Mouse (Mus musculus): ENCODE measurements at regions not wholly inside any gene's neighbourhood (a gene's known extent, or its start where the extent isn't known, plus 50 kb on each side); places are given as distances from the start of the nearest gene placed in this dataset.

DNA sequence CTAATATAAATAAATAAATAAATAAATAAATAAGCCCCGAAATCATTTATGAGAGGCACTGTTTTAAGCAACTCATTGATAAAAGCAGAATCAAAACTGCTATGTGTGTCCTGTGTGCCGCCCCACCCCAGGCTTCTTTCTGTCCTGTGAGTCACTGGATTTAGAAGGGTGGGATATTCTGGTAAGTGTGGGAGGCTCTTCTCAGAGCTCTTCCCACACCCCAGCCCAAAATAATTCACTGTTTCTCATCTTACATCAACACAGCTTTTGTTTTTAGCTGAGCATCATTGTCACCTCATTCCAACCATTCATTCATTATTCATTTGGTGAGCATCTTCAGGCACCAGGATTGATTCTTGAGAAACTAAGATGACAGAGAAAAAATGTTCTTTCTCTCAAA, 118.4 kb downstream of the Barx2 start:
- in situ Hi-C loops (cut with MboI; ENCODE audit: low pct_unique_long_range_greater_than_20kb in 1 of 2, low sequenced_read_pairs in 2 of 2, unreplicated experiment in 1 of 2): no loop called here

GRCm38 (mm10) chr9:31775956-31776355, 137.3 kb downstream of the Barx2 start:
- in situ Hi-C loops (cut with MboI; ENCODE audit: low pct_unique_long_range_greater_than_20kb in 1 of 2, low sequenced_read_pairs in 2 of 2, unreplicated experiment in 1 of 2): no loop called here

GRCm38 (mm10) chr9:31765401-31765800, 147.9 kb downstream of the Barx2 start:
- in situ Hi-C loops (cut with MboI; ENCODE audit: low pct_unique_long_range_greater_than_20kb in 1 of 2, low sequenced_read_pairs in 2 of 2, unreplicated experiment in 1 of 2): no loop called here

GRCm38 (mm10) chr9:31757894-31758561, 155.2 kb downstream of the Barx2 start:
- in situ Hi-C loops (cut with MboI; ENCODE audit: low pct_unique_long_range_greater_than_20kb in 1 of 2, low sequenced_read_pairs in 2 of 2, unreplicated experiment in 1 of 2): no loop called here

GRCm38 (mm10) chr9:31730443-31730842, 182.8 kb downstream of the Barx2 start:
- in situ Hi-C loops (cut with MboI; ENCODE audit: low pct_unique_long_range_greater_than_20kb in 1 of 2, low sequenced_read_pairs in 2 of 2, unreplicated experiment in 1 of 2): no loop called here

DNA sequence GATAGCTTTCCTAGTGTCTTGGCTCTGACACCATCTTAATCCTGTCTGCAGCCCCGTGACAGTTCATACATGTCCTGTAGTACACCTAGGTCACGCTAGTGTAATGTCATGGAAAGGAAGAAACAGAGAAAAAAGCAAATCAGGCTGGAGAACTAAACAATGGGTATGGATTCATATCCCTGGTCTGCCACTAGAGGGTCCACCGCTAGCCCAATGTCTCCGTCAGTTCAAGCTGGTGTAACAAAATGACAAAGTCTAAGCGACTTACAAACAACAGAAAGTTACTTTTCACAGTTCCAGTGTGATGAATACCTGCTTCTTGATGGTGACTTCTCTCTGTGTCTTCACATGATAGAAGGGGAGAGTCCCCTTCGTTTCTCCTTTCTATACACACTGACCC, 194.0 kb downstream of the Barx2 start:
- in situ Hi-C loops (cut with MboI; ENCODE audit: low pct_unique_long_range_greater_than_20kb in 1 of 2, low sequenced_read_pairs in 2 of 2, unreplicated experiment in 1 of 2): no loop called here

DNA sequence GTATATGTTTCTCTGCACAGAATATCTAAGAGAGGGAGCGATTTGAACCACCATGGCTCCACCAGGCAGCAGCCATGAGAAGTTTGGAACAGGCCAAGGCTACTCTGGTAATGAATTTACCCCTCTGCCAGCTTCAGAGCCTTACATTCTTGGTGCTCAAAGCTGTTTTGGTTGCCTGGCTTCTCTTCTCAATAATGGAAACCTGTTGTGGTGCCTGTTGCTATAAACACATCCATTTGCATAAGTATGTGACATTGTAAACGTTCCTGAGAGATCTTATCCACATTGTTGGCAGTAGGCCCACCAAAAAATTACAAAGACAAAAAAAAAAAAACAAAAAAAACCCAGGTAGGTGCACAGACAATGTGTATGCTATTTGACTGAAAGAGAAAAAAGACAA, 203.2 kb downstream of the Barx2 start:
- in situ Hi-C loops (cut with MboI; ENCODE audit: low pct_unique_long_range_greater_than_20kb in 1 of 2, low sequenced_read_pairs in 2 of 2, unreplicated experiment in 1 of 2): no loop called here

DNA sequence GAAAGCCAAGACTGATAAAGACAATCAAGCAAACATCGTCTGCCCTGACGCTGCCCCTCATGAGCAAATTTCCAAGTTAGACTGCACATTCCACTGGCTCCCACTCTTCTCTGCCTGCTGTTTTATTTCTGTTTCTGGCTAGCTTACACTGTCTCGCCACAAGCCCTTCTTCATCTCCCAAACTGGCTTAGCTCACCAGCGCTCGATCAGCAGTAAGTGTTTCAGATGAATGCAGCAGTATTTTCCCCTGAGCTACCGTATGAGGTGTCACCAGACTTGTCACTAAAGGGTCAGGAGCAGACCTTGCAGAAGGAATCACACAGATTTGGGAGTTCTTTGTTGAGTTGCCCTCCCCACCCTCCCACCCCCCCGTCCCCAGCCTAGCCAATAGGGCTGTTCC, 206.6 kb downstream of the Barx2 start:
- in situ Hi-C loops (cut with MboI; ENCODE audit: low pct_unique_long_range_greater_than_20kb in 1 of 2, low sequenced_read_pairs in 2 of 2, unreplicated experiment in 1 of 2): no loop called here

DNA sequence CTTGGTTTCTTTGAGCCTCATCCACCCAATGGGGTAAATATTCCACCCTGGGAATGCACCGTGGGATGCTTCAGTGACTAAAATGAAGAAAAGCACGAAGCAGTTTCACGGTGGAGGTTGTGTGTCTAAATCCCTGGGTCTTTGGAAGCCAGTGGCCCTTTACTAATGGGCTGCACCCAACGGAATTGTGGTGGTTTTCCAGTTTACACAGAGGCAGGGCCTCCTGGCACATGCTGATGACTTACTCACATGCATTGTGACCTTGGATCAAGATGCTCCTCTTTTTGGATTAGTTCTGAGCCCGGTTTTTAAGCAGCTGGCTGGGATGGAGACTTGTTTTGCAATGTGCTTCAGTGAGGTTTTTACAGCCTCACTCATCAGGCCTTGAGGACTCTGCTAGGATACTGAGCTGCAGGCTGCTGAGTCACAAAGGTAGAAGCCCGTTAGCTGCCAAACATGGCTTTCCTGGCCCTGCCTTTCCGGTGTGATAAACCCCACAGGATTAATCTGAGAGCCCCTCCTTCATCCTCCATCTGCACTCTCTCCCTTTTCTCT, 222.3 kb downstream of the Barx2 start:
- in situ Hi-C loops (cut with MboI; ENCODE audit: low pct_unique_long_range_greater_than_20kb in 1 of 2, low sequenced_read_pairs in 2 of 2, unreplicated experiment in 1 of 2): no loop called here

- in situ Hi-C loops (cut with MboI; ENCODE audit: low pct_unique_long_range_greater_than_20kb in 1 of 2, low sequenced_read_pairs in 2 of 2, unreplicated experiment in 1 of 2): no loop called here
Observed at GRCm38 (mm10) chr9:31688398-31688705, 224.1 kb upstream of the Tmem45b start.

DNA sequence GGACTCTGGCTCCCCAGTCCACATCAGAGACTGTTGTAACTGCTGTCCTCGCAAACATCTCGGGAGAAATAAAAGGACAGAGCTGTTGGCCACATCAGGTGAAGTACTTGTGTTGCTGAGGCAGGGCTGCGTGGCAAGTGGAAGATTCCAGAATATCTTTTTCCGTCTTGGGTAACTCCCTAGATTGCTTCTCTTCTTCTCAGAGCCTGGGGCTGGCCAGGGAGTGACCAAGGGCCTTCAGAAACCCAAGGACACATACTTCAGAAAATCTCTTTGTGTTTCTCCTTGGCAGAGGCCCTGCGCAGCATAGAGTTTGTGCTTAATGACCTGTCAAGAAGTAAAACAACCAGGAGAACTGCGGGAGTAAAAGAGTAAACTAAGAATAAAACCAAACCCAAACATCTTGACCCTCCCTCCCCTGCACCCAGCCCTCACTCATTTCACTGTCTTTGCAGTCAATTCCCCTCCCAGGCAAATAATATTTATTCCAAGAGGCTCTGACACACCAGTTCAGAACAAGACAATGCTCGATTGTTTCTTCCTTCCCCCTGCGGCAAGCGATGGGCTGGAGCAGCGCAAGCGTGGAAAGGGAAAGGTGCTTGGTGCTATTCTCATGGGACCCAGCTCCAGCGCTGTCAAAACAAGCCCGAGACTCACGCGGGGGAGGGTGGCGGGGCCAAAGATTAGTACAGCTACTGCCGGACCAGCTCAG, 223.6 kb upstream of the Tmem45b start:
- in situ Hi-C loops (cut with MboI; ENCODE audit: low pct_unique_long_range_greater_than_20kb in 1 of 2, low sequenced_read_pairs in 2 of 2, unreplicated experiment in 1 of 2): no loop called here

DNA sequence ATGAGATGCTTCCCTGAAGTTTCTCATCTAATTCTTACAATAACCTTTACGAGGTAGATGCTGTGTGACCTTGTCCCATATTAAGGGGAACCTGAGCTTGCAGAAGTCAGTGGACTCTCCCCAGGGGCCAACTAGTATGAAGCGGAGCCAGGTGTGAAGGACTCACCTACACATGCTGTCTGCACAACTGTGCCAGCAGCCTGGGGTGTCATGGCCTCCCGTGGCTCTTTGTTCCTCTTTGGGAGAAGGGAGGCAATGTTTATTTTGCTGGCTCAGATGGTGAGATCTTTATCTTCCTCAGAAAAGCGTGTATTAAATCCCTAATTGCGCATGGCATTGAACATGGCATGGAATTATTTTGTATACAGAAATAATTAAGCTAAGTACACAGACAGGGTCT, 222.2 kb upstream of the Tmem45b start:
- in situ Hi-C loops (cut with MboI; ENCODE audit: low pct_unique_long_range_greater_than_20kb in 1 of 2, low sequenced_read_pairs in 2 of 2, unreplicated experiment in 1 of 2): no loop called here

GRCm38 (mm10) chr9:31684812-31685188, 220.5 kb upstream of the Tmem45b start:
- in situ Hi-C loops (cut with MboI; ENCODE audit: low pct_unique_long_range_greater_than_20kb in 1 of 2, low sequenced_read_pairs in 2 of 2, unreplicated experiment in 1 of 2): no loop called here

DNA sequence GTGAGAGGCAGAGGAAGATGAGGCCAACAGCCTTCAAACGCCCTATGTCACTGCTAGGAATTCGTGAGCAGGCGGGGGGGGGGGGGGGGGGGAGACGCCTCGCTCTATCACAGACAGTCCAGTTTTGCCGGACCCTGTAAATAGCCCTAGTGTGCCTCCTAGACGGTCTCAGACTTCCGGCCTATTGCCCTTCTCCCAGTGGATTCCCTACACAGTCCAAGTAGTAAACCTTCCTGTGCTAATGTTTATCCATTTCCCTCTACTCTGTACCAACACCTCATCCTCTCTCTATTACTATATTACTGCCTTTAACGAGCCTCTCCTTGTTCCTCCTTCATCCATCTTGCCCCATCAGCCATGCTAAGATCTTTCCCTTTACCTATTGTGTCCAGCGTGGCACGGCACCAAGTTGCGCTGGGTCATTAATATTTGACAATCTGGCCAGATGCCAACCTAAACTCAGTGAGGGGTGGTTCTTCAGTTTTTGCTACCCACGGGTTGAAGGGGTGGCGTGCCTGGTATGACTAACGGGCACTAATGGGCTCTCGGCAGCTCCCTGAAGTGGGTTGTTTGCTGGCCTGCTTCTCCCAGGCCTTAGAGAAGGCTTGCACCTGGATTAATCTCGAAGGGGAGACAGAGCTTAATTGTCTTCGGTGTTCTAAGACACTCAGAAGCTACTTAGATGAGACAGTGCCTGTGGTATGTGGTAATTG, 220.0 kb upstream of the Tmem45b start:
- in situ Hi-C loops (cut with MboI; ENCODE audit: low pct_unique_long_range_greater_than_20kb in 1 of 2, low sequenced_read_pairs in 2 of 2, unreplicated experiment in 1 of 2): no loop called here

DNA sequence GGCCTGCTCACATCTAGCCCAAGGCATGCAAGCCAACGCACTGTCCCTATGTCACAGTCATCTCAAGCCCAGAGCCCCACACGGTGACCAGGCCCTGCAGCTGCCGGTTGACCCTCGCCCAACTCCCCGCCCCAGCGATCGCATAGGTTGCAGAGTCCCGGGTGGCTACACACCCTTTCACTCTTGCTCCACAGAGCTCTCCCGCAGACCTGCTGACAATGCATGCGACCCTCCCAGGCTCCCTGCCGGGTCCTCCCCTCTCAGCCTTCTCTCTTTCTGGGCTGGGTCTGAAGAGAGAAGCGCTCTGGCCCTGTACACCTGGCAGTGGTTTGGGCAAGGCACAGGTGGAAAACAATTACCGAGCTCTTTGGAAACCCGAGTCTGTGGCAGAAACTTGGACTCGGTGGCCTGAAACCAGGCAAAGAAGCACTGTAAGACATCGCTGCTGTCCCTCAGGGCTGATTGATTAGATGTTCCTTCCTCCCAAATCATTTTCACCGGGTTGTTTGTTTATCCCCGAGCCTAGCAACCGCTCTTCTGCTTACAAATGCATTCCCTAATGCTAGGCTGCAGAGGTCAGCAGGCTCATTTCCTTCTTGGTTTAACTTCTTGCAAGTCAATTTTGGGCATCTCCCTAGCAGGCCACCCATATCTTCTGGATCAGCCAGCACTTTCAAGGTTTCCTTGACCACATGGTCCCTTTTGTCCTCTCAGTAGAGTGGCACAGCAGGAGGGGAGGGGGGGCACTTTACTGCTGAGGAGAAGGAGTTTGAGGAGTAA, 219.2 kb upstream of the Tmem45b start:
- in situ Hi-C loops (cut with MboI; ENCODE audit: low pct_unique_long_range_greater_than_20kb in 1 of 2, low sequenced_read_pairs in 2 of 2, unreplicated experiment in 1 of 2): no loop called here

DNA sequence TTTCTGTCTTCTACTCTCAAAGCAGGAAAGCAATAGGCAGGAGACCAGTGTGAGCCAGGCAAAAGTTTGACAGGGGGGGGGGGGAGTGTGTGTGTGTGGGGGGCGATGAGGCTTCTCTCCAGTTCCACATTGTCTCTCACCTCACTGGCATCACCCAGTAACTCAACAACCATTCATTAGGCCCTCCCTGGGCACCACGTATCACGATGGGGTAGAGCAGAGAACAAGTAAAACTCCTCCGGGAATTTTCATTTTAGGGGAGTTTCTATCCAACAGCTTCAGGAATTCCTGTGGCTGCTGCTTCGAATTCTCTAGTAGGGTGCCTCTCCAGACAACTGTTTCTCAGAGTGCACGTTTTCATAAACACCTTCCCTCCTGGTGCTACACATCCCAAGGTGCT, 218.6 kb upstream of the Tmem45b start:
- in situ Hi-C loops (cut with MboI; ENCODE audit: low pct_unique_long_range_greater_than_20kb in 1 of 2, low sequenced_read_pairs in 2 of 2, unreplicated experiment in 1 of 2): no loop called here

DNA sequence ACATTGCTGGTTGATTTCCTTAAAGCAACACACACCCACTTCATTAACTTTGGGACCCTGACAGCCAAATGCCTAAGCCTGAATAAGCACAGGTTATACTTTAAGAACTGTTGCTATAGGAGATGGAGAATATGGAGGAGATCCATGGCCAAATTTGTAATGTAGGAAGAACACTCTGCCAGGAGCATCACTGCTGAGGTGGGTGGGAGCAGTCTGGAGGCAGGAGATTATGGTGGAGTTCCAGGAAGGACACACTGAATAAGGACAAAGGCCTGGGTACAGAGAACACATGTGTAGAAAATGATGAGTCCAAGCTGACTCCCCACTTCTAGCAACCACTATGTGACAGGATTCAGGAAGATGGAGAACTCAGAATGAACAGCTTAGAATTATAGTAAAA, 212.9 kb upstream of the Tmem45b start:
- in situ Hi-C loops (cut with MboI; ENCODE audit: low pct_unique_long_range_greater_than_20kb in 1 of 2, low sequenced_read_pairs in 2 of 2, unreplicated experiment in 1 of 2): no loop called here

DNA sequence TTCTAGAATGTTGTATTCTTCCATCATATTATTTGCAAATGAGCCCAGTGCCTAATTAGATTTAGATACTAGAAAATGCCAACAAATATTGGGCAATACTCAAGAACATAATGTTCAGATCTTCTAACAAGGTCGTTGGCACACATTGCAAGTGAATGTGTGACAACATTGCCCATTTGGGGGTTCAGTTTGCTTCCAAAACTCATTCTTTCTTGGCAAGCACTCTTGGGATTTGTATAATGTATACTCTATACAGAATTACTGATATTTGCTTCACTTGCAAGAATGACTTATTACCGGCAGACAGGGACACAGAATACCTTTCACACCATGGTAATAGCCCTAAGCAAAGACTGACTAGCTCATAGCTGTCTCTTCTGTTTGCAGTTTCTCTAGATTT, 194.8 kb upstream of the Tmem45b start:
- in situ Hi-C loops (cut with MboI; ENCODE audit: low pct_unique_long_range_greater_than_20kb in 1 of 2, low sequenced_read_pairs in 2 of 2, unreplicated experiment in 1 of 2): no loop called here

DNA sequence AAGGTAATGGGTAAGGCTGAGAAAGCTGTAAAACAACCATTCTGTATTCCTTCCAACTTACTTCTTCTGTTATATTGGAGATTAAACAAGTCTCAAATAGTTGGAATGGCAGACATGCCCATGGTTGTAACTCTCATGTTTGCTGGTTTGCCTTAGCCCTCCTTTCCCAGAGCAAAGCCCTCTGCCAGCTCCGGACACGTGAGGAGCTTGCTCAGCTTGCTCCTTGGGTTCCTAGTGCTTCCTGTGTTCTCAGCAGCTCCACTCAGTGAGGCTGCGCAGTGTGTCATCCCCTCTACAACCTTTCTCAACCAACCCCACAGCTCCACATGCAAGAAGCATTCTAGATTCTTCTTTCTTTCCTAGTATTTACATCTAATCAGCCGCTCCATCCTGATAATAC, 193.3 kb upstream of the Tmem45b start:
- in situ Hi-C loops (cut with MboI; ENCODE audit: low pct_unique_long_range_greater_than_20kb in 1 of 2, low sequenced_read_pairs in 2 of 2, unreplicated experiment in 1 of 2): no loop called here
